Mouse (Mus musculus): Measurements from ENCODE around the gene Herc4.
A peak's percentile ranks its signal among the peaks of the same experiment; 100 is the strongest.
"Not testable (repeated sequence)": the region's sequence is repeated elsewhere in the genome, so short reads cannot be mapped to it uniquely, and the experiment has no call there.

Gene Herc4

DNA sequence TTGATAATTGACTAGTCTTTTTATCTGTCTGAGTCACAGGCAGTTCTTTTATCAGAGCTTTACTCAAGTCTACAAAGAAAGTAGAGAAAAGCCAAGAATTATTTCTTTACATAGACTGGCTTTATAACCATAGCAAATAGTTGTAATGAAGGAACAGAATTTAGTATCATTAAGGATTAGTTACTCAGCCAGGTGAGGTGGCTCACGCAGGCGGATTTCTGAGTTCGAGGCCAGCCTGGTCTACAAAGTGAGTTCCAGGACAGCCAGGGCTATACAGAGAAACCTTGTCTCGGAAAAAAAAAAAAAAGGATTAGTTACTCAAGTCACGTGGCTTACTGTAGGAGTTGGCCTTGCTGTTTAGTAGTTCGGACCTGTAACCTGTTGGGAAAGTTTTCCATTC lies 4.8 kb downstream of the Herc4 start:
- DNase-seq (ENCODE audit: inconsistent ontology term) = no peak

DNA sequence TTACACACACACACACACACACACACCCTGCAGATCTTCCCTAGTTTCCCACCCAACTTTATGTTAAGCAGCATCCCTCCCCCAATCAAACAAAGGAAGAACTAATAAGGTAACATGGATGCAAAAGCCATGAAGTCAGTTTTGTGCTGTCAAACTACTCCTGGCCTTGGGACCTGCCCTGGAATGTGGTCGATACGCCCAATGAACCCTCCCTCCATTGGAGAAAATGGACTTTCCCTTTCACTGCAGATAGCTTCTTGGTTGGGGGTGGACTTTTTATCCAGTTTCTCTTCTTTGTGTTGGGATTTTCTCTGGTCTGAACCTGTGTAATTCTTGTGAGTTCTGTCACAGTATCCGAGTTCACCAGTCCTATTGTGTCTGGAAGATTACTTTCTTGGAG lies 15.1 kb downstream of the Herc4 start:
- DNase-seq (ENCODE audit: inconsistent ontology term) = peak; percentile 9

DNA sequence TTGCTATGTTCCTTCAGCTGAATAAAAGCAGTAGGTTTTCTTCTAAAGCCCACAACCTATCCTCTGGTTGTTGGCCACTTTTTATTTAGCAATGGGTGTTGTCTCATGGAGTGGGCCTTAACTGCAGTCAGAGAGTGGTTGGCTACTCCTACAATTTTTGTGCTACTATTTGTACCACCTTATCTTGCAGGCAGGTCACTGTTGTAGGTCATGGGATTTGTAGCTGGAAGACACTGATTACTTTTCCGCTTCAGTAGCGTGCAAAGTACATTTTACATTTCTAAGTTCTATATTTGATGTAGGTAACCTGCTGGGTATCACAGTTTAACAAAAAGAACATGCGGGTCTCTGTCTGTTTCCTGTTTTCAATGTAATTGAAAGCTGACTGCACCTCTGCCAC lies 15.7 kb downstream of the Herc4 start:
- DNase-seq (ENCODE audit: inconsistent ontology term) = no peak

DNA sequence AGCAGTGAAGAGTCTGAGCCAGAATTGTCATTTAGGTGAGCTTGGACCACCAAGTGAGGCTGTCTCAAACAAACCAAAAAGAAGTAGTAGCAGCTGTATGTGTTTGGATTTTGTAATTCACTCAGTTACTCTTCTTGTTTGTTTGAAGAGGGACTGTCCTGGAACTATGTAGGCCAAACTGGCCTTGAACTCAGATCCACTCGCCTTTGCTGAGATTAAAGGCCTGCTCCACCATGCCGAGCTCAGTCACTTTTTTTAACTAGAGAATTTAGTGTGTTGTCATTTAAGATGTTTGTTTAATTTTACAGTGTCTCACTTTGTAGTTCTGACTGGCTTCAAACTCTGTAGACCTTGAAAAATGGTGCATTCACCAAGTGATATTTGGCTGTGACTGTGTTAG lies 24.3 kb downstream of the Herc4 start:
- no peak for DNase-seq (ENCODE audit: inconsistent ontology term)

DNA sequence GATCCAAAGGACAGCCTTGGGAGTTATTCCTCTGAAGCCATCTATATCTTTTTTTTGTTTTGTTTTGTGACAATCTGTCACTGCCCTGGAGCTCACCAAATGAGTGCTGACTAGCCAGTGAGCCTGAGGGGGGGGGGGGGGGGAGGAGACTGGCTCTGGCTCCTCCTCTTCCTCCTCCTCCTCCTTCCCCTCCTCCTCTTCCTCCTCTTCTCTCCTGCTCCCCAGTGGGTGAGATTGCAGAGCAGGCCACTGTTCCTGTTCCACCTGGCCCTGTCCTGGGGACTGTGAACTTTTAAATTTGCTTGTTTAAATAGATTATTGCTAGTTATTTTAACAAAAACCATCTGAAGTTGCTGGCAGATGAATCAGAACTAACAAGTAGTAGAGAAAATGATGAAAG lies 28.8 kb downstream of the Herc4 start:
- no peak for DNase-seq (ENCODE audit: inconsistent ontology term)

DNA sequence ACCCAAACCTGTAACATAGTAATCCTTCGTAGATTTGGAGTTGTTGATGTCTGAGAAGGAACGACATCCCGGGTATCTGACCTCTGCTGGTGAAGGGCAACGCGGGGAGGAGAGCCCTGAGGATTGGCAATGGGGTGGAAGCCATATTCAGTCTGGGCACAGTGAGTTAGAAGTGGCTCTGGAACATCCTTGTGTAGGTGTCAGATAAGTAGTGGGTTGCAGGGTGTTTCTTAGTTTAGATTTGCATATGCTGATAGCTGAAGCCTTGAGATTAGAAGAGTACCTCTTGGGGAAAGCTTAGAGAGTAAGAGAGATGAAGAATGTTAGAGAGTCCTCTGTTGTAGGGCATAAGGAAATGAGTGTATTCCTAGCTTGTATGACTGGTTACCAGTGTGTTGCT lies 29.3 kb downstream of the Herc4 start:
- no peak for DNase-seq (ENCODE audit: inconsistent ontology term)

DNA sequence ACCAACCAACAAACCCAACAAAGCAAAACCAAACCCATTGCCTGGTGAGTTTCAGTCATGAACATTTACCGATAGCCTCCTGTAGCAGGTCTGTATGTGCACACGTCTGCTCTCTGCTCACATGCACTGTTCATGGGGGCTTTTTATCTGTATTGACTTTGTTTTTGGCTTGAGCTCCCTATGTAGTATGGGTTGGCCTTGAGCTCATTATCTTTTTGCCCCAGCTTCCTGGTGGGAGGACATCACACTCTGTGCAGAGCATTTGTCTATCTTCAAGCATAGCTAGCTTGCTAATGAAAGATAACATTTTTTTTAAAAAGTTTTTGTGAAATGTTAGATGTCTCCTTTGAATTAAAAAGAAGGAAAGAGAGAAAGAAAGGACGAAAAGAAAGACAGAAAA lies 33.4 kb downstream of the Herc4 start:
- no peak for DNase-seq (ENCODE audit: inconsistent ontology term)

DNA sequence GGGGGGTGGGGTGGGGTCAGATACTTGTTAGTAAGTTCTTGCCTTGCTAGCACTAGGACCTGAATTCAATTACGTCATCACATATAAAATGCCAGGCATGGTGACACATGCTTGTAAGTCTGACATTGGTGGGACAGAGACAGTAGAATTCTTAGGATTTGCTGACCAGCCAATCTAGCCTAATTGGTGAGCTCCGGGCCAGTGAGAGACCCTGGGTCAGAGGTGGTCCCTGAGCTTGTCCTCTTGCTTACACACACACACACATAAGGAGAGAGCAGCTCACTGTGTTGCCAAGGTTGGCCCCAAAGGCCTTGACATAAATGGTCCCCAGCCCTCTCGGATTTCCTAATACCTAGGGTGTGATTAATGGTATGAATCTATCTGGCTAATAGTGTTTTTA lies 36.2 kb downstream of the Herc4 start:
- no peak for DNase-seq (ENCODE audit: inconsistent ontology term)

DNA sequence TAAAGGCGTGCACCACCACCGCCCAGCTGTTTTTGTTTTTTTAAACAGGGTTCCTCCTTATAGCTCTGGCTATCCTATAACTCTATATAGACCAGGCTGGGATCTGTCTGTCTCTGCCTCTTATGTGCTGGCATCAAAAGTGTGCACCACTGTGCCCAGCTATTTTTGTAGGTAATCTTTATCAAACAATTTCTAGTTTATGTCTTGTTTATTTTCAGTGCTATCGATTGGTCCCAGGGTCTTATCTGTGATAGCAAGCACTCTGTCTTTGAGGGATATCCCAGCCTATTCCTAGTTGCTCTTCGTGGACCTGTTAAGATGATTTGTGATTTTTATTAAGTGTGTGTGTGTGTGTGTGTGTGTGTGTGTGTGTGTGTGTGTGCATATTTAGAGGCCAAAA lies 38.8 kb downstream of the Herc4 start:
- DNase-seq (ENCODE audit: inconsistent ontology term) = no peak

DNA sequence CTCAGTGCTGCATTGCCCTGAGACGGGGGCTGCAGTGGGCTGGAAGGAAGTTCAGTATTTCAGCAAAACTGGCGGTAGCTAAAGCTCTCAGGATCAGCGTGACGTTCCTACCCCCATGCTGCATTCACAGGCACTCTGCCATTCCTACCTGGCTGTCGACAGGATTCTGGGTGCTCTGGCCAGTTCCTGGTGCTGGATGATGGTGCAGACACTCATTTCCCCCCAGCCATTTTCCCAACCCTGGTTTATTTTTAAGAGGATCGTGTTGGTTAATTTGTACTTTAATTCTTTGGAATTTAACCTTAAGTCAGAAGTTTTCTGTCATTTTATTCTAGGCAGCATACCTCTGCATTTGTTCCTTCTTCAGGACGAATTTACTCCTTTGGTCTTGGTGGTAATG lies 39.2 kb downstream of the Herc4 start:
- no peak for DNase-seq (ENCODE audit: inconsistent ontology term)

DNA sequence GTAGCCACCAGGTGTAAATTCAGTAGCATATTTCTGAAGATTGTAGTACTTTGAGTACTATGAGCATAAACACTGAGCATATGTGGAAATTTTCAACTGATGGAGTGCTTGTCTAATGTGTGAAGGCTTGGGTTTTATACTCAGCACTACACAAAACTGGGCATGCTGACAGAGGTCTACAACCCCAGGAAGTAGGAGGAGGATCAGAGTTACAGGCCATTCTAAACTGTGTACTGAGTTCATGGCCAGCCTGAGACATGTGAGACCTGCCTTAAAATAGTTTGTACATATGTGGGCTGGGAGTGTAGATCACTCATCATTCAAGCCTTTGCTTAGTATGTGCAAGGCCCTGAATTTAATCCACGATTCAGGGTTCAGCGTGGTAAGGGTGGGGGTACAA lies 58.7 kb downstream of the Herc4 start:
- no peak for DNase-seq (ENCODE audit: inconsistent ontology term)

DNA sequence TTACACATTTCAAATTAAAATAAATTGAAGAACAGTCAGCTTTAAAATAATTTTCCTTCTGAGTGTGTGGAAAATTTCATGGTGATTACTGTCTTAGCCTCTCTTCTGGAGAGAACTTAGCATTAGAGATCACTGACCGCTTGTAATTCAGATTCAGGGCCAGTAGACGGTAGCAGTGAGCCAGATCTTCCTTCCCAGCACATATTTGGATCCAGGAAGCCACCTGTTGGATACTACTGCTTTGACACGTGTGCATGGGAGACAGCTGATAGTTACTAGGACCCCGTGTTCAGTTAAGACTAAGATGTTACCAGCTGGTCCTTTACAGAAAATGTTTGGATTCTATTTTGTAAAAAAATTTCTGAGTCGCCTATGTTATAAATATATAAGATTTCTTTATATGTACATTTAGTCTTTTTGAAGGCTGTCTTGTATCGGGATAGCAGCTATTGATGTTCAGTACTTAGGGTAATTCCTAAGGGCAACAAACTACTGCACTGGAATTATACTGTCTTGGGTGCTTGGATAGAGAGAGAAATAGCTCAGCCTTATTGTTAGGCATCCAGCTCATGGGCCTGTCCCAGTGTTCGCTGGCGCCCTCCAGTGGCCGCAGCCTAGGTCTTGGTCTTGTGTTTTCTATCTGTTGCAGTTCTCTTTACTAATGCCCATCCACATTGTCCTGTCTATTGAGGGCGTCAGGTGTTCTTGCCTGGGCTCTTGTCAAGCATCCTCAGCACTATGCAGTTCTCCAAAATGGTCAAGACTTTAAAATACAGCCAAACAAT lies 65.2 kb downstream of the Herc4 start:
- peak; percentile 75 for DNase-seq (ENCODE audit: inconsistent ontology term)

DNA sequence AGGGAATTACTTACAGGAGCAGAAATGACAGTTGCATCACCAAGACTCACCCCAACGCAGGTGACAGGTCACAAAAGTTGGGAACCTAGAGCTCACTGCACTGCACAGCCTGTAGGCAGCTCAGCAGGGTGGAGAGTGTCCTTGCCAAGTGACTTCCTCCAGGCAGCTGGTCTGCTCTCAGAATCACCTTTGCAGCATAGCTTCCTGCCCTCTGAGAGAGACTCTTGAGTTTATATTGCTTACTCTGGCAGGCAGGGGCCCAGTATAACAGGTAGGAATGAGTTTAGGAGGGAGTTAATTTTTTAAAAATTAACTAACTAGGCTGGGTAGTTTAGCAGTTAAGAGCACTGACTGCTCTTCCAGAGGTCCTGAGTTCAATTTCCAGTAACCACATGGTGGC lies 70.1 kb downstream of the Herc4 start:
- DNase-seq (ENCODE audit: inconsistent ontology term) = no peak

DNA sequence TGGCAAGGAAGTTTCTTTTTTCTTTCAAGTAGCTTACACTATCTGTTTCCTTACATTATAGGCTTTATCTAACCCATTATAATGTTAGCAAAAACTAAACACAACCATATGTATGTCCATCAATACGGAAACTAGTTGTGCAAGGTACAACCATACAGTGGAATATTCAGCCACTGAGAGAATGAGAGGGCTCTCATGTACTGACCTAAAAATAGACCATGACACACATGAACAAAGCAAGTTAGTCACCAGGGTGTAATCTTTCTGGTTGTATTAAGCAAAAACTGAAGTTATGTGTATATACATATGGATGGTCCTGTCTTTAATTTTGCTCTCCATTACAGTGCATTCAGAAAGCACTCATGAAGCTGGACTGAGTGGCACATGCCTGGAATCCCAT lies 83.5 kb downstream of the Herc4 start:
- DNase-seq (ENCODE audit: inconsistent ontology term) = no peak

DNA sequence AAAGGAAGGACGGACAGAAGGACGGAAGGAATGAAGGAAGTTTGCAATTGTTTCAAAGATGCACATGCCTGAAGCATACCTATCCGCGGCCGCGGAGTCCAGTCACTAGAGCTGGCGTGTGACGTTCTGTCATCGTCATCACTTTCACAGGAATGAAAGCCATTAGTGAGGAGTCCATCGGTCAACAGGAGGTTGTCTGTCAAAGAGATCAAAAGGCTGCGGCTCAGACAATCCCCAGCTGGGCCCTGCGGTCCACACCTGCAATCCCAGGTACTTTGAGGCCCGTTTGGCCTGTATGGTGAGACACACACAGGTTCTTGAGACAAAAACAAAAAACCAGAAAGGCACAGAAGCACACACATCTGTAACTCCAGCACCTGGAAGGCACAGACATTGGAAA lies 93.3 kb downstream of the Herc4 start:
- peak; percentile 8 for DNase-seq (ENCODE audit: inconsistent ontology term)

DNA sequence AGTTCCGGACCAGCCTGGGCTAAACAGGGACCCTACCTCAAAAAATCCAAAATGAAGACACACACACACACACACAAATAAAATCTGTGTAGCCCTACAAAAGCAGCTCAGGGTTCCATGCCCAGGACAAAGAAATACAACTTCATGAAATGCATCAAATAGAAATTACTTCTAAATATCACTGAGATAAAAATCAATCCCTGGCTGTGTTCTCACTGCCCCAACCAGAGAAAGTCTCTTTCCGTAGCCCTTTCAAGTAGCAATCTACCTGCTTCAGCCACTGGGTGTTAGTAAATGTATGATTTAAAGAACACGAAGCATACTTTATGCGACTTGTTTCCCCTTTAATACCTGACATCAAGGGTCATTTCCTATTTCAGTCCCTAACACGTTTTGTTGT lies 93.7 kb downstream of the Herc4 start:
- no peak for DNase-seq (ENCODE audit: inconsistent ontology term)

DNA sequence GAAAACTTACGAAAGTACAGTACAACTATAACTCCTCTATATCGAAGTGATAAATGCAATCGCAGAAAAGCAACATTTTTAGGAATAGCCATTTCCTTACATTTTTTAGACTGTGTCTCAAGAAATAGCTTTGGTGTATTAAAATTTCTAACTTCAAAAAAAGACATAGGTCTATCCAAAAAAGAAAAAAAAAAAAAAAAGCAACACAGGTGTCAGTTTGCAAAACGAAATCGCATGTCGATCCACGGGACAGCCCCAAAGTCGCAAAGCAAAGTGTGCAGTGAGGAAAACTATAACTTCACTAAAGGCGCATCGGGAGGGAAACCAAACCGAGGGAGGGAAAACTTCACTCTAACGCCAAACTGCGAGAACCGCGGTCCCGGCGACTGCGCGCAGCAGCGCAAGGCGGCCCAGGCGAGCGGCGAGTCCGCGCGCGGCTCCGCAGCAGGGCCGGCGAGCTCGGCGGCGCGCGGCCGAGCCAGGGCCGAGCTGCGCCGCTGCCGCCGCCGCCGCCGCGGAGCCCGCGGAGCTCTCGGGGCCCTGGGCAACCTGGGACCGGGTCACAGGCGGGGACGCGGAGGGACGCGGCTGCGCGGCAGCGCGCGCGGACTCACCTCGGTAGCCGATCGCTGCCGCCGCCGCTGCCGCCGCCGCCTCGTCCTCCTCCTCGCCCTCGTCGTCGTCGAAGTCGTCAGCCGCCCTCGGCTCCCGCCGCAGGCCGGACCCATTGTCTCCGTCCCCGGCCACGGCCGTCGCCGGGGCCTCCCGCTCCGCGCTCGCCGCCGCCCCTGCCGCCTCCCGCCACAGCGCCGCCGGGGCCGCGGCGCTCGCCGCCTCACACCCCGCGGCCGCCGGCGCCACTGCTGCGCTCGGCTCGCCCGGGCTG lies 94.6 kb downstream of the Herc4 start:
- DNase-seq (ENCODE audit: inconsistent ontology term) = peak; percentile 78

DNA sequence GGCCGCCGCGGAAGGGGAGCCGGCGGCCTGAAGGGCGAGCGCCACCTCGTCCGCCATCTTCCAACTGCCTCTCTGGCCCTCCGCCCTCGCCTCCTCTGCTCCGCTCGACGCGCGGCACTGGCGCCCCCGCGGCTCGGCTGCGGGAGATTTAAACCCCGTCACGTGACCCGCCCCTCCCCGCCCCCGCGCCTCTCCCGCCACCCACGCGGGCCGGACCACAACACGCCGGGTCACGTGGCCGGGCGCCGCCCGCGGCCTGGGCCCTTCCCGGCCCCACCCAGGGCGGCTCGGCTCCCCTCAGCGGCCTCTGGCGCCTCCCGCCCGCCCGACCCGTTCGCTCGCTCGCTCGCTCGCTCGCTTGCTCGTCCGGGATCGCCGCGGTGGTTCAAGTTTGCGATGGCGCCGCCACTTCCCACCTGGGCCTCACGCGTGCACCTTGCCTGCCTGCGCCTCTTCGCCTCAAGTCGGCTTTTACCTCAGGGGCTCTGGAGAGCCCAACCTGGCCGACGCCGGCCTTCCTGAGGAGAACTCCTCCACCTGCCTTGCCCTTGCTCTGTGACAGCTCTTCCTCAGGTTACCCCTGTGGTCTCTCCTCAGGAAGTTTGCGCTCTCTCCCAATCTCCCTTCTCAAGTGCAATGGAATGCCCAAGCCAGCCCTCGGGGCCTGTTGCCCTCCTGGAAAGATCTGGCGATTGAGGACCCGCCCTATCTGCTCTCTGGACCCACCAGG lies 95.5 kb downstream of the Herc4 start:
- peak; percentile 92 for DNase-seq (ENCODE audit: inconsistent ontology term)

DNA sequence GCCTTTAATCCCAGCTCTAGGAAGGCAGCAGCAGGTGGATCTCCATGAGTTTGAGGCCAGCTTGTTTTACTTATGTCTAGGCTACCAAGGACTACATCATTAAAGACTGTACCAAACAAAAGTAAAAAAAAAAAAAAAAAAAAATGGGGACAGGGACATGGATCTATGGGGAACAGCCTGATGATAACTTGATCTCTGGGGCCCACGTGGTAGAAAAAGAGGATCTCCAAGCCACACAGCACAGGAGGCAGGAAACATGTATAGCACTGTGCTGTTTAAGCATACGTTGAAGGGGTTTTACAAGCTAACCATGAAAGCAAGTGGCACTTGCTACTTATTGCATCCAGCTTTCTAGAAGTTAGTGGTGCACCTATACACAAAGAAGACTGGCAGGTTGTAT lies 97.7 kb downstream of the Herc4 start:
- no peak for DNase-seq (ENCODE audit: inconsistent ontology term)

DNA sequence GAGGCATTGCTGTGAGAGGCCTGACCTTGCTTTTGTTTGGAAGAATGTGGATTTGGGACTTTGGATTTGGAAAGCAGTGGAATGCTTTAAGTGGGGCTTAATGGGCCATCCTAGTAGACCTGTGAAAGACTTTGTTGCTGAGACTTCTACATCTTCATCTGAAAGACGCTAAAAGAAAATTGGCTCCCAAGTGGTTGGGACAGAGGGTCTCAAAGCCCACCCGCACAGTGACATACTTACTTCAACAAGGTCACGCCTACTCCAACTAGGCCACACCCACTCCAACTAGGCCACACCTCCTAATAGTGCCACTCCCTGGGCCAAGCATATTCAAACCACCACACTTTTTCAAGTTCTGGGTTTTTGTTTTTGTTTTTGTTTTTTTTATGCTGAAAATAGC lies 101.1 kb downstream of the Herc4 start:
- DNase-seq (ENCODE audit: inconsistent ontology term) = no peak

DNA sequence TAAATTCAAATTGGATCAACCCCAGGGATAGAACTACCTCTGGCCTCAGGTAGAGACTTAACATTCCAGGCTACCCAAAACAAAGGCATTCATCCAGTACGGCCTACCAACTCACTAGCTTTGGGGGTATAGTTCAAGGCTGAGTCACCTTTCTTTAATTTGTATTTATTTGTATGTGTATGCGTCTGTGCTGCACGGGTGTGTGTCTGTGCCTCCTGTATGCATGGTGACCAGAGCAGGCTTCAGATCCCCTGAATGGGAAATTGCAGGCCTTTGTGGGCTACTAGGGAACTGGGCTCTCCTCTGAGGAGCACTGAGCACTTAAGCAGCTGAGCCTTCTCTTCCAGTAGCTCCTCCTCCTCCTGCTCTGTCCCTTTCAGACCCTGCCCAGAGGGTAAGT lies 104.7 kb downstream of the Herc4 start:
- no peak for DNase-seq (ENCODE audit: inconsistent ontology term)

DNA sequence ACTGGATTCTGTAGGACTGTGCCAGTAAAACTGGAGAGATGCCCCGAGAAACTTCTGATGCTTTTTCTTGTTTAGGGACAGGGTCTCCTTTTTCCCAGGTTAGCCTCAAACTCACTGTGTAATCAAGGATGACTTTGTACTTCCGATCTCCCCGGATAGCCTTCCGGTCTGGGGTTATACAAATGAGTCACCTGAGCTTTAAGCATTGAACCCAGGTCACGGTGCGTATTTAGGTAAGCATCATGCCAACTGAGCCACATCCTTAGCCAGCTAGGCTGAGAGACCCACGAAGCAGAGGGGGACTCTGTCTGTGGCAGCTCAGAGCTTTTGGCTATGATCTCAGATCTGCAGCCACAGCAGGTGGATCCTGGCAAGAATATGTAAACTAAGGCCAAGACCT lies 107.1 kb downstream of the Herc4 start:
- DNase-seq (ENCODE audit: inconsistent ontology term) = no peak

DNA sequence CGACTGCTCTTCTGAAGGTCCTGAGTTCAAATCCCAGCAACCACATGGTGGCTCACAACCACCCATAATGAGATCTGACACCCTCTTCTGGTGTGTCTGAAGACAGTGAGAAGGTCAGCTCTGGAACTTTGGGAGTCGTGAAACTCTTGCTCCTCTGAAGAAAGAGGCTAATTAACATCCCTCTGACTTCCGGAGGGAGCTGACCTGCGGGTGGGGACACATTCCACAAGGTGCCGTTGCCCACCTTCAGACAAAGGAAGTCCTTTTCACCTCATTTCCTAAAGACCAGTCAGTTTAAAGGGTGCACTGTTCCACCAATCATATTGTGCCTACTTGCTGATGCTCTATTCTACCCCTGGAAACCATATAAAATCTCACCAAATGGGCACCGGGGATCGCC lies 107.5 kb downstream of the Herc4 start:
- DNase-seq (ENCODE audit: inconsistent ontology term) = not testable (repeated sequence)
